8 mouse cellular contexts compared by ENCODE assay signal in the genomic region with DNA sequence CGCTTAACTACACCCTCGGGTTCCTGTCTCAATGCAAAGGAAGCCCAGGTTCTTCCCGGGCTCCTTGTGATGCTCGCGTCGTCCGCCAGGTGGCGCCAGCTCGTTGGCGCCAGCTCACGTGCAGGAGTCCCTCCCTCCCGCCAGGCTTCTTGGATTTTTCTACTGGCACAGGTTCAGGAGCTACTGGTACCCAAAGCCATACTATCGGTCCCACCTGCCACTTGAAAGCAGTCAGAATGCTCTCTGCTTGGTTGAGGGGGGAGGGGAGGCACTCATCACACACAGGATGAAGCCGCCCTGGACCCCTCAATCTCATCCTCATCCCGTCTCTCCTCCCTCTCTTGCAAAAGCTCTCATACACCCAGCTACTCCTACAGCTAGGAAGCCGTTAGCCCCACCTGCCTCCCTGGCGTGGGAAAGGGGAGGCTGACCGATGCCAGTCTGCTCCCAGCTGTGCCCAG. TPM values are rescaled to one million over a fixed set of nuclear protein-coding genes. Genes with fewer than 3 reads are reported as not detected.
A peak's percentile ranks its signal among the peaks of the same experiment; 100 is the strongest.
DNase-seq lines count a peak whose midpoint lies in the region; ATAC-seq and TF ChIP-seq lines count a peak whose summit lies in the region.

No protein-coding gene starts in this region.

- WGBS in embryonic facial prominence, embryonic 14.5 days, result 9% methylated on average over 18 of the region's 18 CpGs
- WGBS in heart, embryonic 14.5 days, result 6% methylated on average over 18 of the region's 18 CpGs
- 20% methylated on average over 18 of the region's 18 CpGs for WGBS in thymus, adult 2 months

- TF ChIP-seq CTCF in thymus, adult 2 months (IDR thresholded peaks at IDR 0.05; ENCODE audit: borderline replicate concordance, control insufficient read depth, extremely low read depth, insufficient read depth, low read length, poor library complexity), result peak; percentile 98

- peak; percentile 80 for DNase-seq in CD4-positive helper T cell, adult 2 months (ENCODE audit: low read depth, low spot score)
- peak; percentile 76 to 84 for DNase-seq in adrenal gland, postnatal 36 days
- DNase-seq in embryonic facial prominence, embryonic 14.5 days (ENCODE audit: low spot score), result peak; percentile 78
- peak; percentile 71 to 81 for DNase-seq in kidney, postnatal 25 days
- DNase-seq in lung, adult 18-20 months, result peak; percentile 59 to 73
- peak; percentile 82 for DNase-seq in thymus, adult 2 months

- H3K27ac ChIP-seq in embryonic facial prominence, embryonic 14.5 days (replicated peaks; ENCODE audit: low read depth, low read length), result no peak overlapping the region
- H3K27ac ChIP-seq in heart, embryonic 14.5 days (replicated peaks in 1 of 2; ENCODE audit: control insufficient read depth in 1 of 2, insufficient read depth in 1 of 2, low read depth in 2 of 2, low read length in 2 of 2), result no peak overlapping the region
- no peak overlapping the region for H3K27ac ChIP-seq in thymus, adult 2 months (ENCODE audit: control insufficient read depth, insufficient read depth, low read length)

- H3K4me1 ChIP-seq in embryonic facial prominence, embryonic 14.5 days (ENCODE audit: control insufficient read depth, insufficient read depth, low read length), result peaks cover 3% of the 10 kb centered on the region; the same call in 1 of the 2 replicates
- peaks cover 7 to 8% of the 10 kb centered on the region in 2 experiments for H3K4me1 ChIP-seq in heart, embryonic 14.5 days (ENCODE audit: control insufficient read depth in 2 of 2, insufficient read depth in 2 of 2, low read length in 2 of 2)
- H3K4me1 ChIP-seq in thymus, adult 2 months (replicated peaks; ENCODE audit: control insufficient read depth, insufficient read depth, low read length), result peaks cover 17% of the 10 kb centered on the region

- no peak for TF ChIP-seq POLR2A in thymus, adult 2 months (IDR thresholded peaks at IDR 0.05; ENCODE audit: control insufficient read depth, extremely low read depth, insufficient read depth, low read length, poor library complexity)

- no peaks in the 10 kb centered on the region for H3K36me3 ChIP-seq in embryonic facial prominence, embryonic 14.5 days (ENCODE audit: control insufficient read depth, insufficient read depth, low read length)
- no peaks in the 10 kb centered on the region for H3K36me3 ChIP-seq in heart, embryonic 14.5 days (ENCODE audit: control insufficient read depth, insufficient read depth, low read length)
- H3K36me3 ChIP-seq in thymus, adult 2 months (ENCODE audit: control insufficient read depth, insufficient read depth, low read length), result no peaks in the 10 kb centered on the region

- H3K9ac ChIP-seq in embryonic facial prominence, embryonic 14.5 days (ENCODE audit: low read depth, low read length), result no peak overlapping the region
- H3K9ac ChIP-seq in heart, embryonic 14.5 days (ENCODE audit: low read length), result no peak overlapping the region

- ATAC-seq in embryonic facial prominence, embryonic 14.5 days (ENCODE audit: low read depth), result no peak
- no peak for ATAC-seq in heart, embryonic 14.5 days (ENCODE audit: insufficient number of reproducible peaks, insufficient read depth, low FRiP score, low read depth)
- ATAC-seq in neutrophil, adult 5-6 weeks (ENCODE audit: extremely low read depth, insufficient number of reproducible peaks, low FRiP score, poor library complexity, severe bottlenecking), result peak; percentile 15; the same call in 1 of the 2 replicates

- no peaks in the 10 kb centered on the region for H3K9me3 ChIP-seq in embryonic facial prominence, embryonic 14.5 days (ENCODE audit: control insufficient read depth, low read length)
- H3K9me3 ChIP-seq in heart, embryonic 14.5 days (ENCODE audit: control insufficient read depth, low read length), result no peaks in the 10 kb centered on the region

- H3K27me3 ChIP-seq in embryonic facial prominence, embryonic 14.5 days (replicated peaks; ENCODE audit: control insufficient read depth, insufficient read depth, low read length), result no peaks in the 10 kb centered on the region
- H3K27me3 ChIP-seq in heart, embryonic 14.5 days (ENCODE audit: control insufficient read depth, insufficient read depth, low read length), result peaks cover 15% of the 10 kb centered on the region
- H3K27me3 ChIP-seq in thymus, adult 2 months (ENCODE audit: control insufficient read depth, insufficient read depth, low read length), result no peaks in the 10 kb centered on the region

- H3K4me2 ChIP-seq in embryonic facial prominence, embryonic 14.5 days (ENCODE audit: low read depth, low read length), result peak overlapping the region; percentile 27
- H3K4me2 ChIP-seq in heart, embryonic 14.5 days (ENCODE audit: low read length), result peak overlapping the region; percentile 12; the same call in 1 of the 2 replicates

- no peak overlapping the region for H3K4me3 ChIP-seq in embryonic facial prominence, embryonic 14.5 days (ENCODE audit: low read depth, low read length)
- no peak overlapping the region for H3K4me3 ChIP-seq in heart, embryonic 14.5 days (ENCODE audit: control insufficient read depth in 1 of 2, insufficient read depth in 1 of 2, low read depth in 1 of 2, low read length in 2 of 2)
- no peak overlapping the region for H3K4me3 ChIP-seq in thymus, adult 2 months (ENCODE audit: control insufficient read depth, insufficient read depth, low read length)

RNA-seq across cellular contexts. Expression of a gene that starts 21.8 kb away (rescaled TPM):
- under 1 TPM in 1 of 2 experiments, not detected in 1; 0.23 TPM for total RNA-seq in adrenal gland, postnatal 36 days (2021)
- polyA plus RNA-seq in embryonic facial prominence, embryonic 14.5 days (2014; fragmentation: Nextera tagmentation; extraction: Ambion mirVana), result 1.5 and 1.8 TPM in 2 replicates
- polyA plus RNA-seq in heart, embryonic 14.5 days (2014; fragmentation: Nextera tagmentation; extraction: Ambion mirVana), result 0.11 TPM in 1 of 2 replicates, not detected in the other
- 0.25 TPM in 1 of 2 replicates, not detected in the other for total RNA-seq in neutrophil, adult 5-6 weeks (2017)
- polyA plus RNA-seq in thymus, adult 2 months (2012; rRNA removed), result 0.17 and 0.26 TPM in 2 replicates

RNA-seq across cellular contexts. Expression of a gene that starts 35.2 kb away (rescaled TPM):
- total RNA-seq in adrenal gland, postnatal 36 days (2021), result not detected
- polyA plus RNA-seq in embryonic facial prominence, embryonic 14.5 days (2014; fragmentation: Nextera tagmentation; extraction: Ambion mirVana), result 0.08 and 0.47 TPM in 2 replicates
- polyA plus RNA-seq in heart, embryonic 14.5 days (2014; fragmentation: Nextera tagmentation; extraction: Ambion mirVana), result 0.09 TPM in 2 replicates
- total RNA-seq in neutrophil, adult 5-6 weeks (2017), result 0.12 and 0.23 TPM in 2 replicates
- polyA plus RNA-seq in thymus, adult 2 months (2012; rRNA removed), result 5.3 and 6.8 TPM in 2 replicates
